In genomic region chr13:23752067-23752741, GRCm38 (mm10) we compare ENCODE assay signal across 7 mouse cellular contexts. TPM values are rescaled to one million over a fixed set of nuclear protein-coding genes. Genes with fewer than 3 reads are reported as not detected.
A peak's percentile ranks its signal among the peaks of the same experiment; 100 is the strongest.
DNase-seq lines count a peak whose midpoint lies in the region; ATAC-seq lines count a peak whose summit lies in the region.
"Not testable (repeated sequence)": the region's sequence is repeated elsewhere in the genome, so short reads cannot be mapped to it uniquely, and the experiment has no call there.

Gene Hist1h3b, plus strand, starts transcription at chr13:23752267.

- peak within 1 kb of the TSS; percentile 69 for H3K9ac ChIP-seq in embryonic facial prominence, embryonic 11.5 days (replicated peaks; ENCODE audit: low read length)
- peak within 1 kb of the TSS; percentile 72 for H3K9ac ChIP-seq in limb, embryonic 11.5 days (ENCODE audit: low read length)
- peak within 1 kb of the TSS; percentile 61 for H3K9ac ChIP-seq in midbrain, embryonic 13.5 days (replicated peaks)

- DNase-seq in adrenal gland, postnatal 14 days: peak; percentile 93
- DNase-seq in embryonic facial prominence, embryonic 11.5 days (ENCODE audit: low spot score): peak; percentile 98
- DNase-seq in heart, adult 18-20 months: peak; percentile 80 to 89
- DNase-seq in kidney, adult 18-20 months: peak; percentile 80
- DNase-seq in limb, embryonic 11.5 days (ENCODE audit: low spot score): peak; percentile 94
- peak; percentile 80 for DNase-seq in spleen, adult 12 weeks (ENCODE audit: low spot score)

- peak within 1 kb of the TSS; percentile 97 for H3K27ac ChIP-seq in embryonic facial prominence, embryonic 11.5 days (replicated peaks; ENCODE audit: low read depth, low read length)
- H3K27ac ChIP-seq in limb, embryonic 11.5 days (replicated peaks; ENCODE audit: low read depth, low read length): peak within 1 kb of the TSS; percentile 96
- peak within 1 kb of the TSS; percentile 93 for H3K27ac ChIP-seq in midbrain, embryonic 13.5 days

- H3K27me3 ChIP-seq in embryonic facial prominence, embryonic 11.5 days (ENCODE audit: control insufficient read depth, insufficient read depth, low read length); limb, embryonic 11.5 days (ENCODE audit: control insufficient read depth, insufficient read depth, low read length); midbrain, embryonic 13.5 days: not testable (repeated sequence)

- under 1% methylated on average over 15 of the region's 47 CpGs for WGBS in embryonic facial prominence, embryonic 11.5 days
- WGBS in limb, embryonic 11.5 days: under 1% methylated on average over 15 of the region's 47 CpGs
- WGBS in midbrain, embryonic 13.5 days: 0% methylated on average over 17 of the region's 47 CpGs

- ATAC-seq in embryonic facial prominence, embryonic 11.5 days (replicated peaks; ENCODE audit: insufficient number of reproducible peaks, low FRiP score, low TSS enrichment, low read depth): peak; percentile 91
- peak; percentile 90 for ATAC-seq in limb, embryonic 11.5 days (ENCODE audit: insufficient number of reproducible peaks, low FRiP score, low TSS enrichment, low read depth)
- peak; percentile 85 for ATAC-seq in midbrain, embryonic 13.5 days

- not testable (repeated sequence) for H3K9me3 ChIP-seq in embryonic facial prominence, embryonic 11.5 days (replicated peaks; ENCODE audit: control insufficient read depth, low read length); limb, embryonic 11.5 days (ENCODE audit: control insufficient read depth, low read length); midbrain, embryonic 13.5 days

- H3K4me2 ChIP-seq in embryonic facial prominence, embryonic 11.5 days (ENCODE audit: low read depth, low read length): peak within 1 kb of the TSS; percentile 56
- peak within 1 kb of the TSS; percentile 57 for H3K4me2 ChIP-seq in limb, embryonic 11.5 days (ENCODE audit: low read depth, severe bottlenecking)
- H3K4me2 ChIP-seq in midbrain, embryonic 13.5 days (replicated peaks): peak within 1 kb of the TSS; percentile 68

- H3K4me3 ChIP-seq in embryonic facial prominence, embryonic 11.5 days (ENCODE audit: low read depth, low read length): peak within 1 kb of the TSS; percentile 39
- H3K4me3 ChIP-seq in limb, embryonic 11.5 days (ENCODE audit: low read depth, low read length): peak within 1 kb of the TSS; percentile 38
- H3K4me3 ChIP-seq in midbrain, embryonic 13.5 days (replicated peaks): peak within 1 kb of the TSS; percentile 43

- not testable (repeated sequence) for H3K4me1 ChIP-seq in embryonic facial prominence, embryonic 11.5 days (ENCODE audit: control insufficient read depth, insufficient read depth, low read length); limb, embryonic 11.5 days (ENCODE audit: control insufficient read depth, insufficient read depth, low read length)
- peaks cover 23% of the 10 kb centered on the region for H3K4me1 ChIP-seq in midbrain, embryonic 13.5 days (replicated peaks)

- not testable (repeated sequence) for H3K36me3 ChIP-seq in embryonic facial prominence, embryonic 11.5 days (replicated peaks; ENCODE audit: control insufficient read depth, insufficient read depth, low read depth, low read length); limb, embryonic 11.5 days (ENCODE audit: control insufficient read depth, insufficient read depth, low read length); midbrain, embryonic 13.5 days

RNA-seq across cellular contexts. Expression of gene Hist1h3b, which starts in this region (rescaled TPM):
- 247 and 351 TPM in 2 replicates for total RNA-seq in adrenal gland, postnatal 14 days (2021)
- polyA plus RNA-seq in embryonic facial prominence, embryonic 11.5 days (2014; fragmentation: Nextera tagmentation; extraction: Ambion mirVana): 8.3 and 10.5 TPM in 2 replicates
- 10 to 100 TPM in 1 of 2 experiments, 1 to 10 TPM in 1; 8.3 to 10.5 TPM for total RNA-seq in heart, adult 18-20 months (2021)
- 7.5 and 12.0 TPM in 2 replicates for polyA plus RNA-seq in limb, embryonic 11.5 days (2014; fragmentation: Nextera tagmentation; extraction: Ambion mirVana)
- 6.3 and 8.7 TPM in 2 replicates for polyA plus RNA-seq in midbrain, embryonic 13.5 days (2015; fragmentation: Nextera tagmentation; extraction: Ambion mirVana)

Comparison
In these comparisons a context has a peak if more than half of its experiments do, and no peak if none do; other contexts are left out.
1. Peak in every context shown above with its lines: DNase-seq, ATAC-seq, H3K4me3 ChIP-seq and H3K27ac ChIP-seq.
2. RNA of gene Hist1h3b (total RNA-seq): 247 to 351 TPM in adrenal gland, postnatal 14 days; 8.3 to 10.5 TPM in heart, adult 18-20 months; every median in the first group is over 10 times any median in the second.